Mouse (Mus musculus): Measurements from ENCODE around the gene Gm10057.
"Not testable (repeated sequence)": the region's sequence is repeated elsewhere in the genome, so short reads cannot be mapped to it uniquely, and the experiment has no call there.

The Gm10057 gene

DNA sequence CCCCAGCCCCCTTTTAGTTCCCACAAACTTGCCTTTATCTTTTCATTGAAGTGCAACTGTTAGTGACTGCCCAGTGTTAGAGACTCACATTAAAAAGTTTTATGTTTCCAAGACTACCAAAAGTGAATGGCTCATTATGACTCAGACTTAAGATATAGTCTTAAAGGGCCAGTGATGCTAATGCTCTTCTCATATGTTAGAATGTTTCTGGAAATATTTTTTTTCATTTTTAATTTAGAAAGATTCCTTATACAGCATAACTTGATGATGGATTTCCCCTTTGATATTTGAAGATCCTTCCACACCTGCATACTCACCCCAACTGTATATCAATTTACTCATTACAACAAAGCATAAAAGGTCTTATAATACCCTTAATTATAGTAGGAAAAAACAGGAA is at the start of gene Gm10057:
Gene Gm10057, minus strand, starts transcription at position 101 of the 400 bp plus-strand sequence.
- not testable (repeated sequence) for DNase-seq

GRCm38 (mm10) chrX:154033727-154034126 is 21.1 kb downstream of the Gm10057 start, which contains the start of gene 4921511M17Rik:
Gene 4921511M17Rik (minus strand): TSS chrX:154033827.
- not testable (repeated sequence) for DNase-seq

DNA sequence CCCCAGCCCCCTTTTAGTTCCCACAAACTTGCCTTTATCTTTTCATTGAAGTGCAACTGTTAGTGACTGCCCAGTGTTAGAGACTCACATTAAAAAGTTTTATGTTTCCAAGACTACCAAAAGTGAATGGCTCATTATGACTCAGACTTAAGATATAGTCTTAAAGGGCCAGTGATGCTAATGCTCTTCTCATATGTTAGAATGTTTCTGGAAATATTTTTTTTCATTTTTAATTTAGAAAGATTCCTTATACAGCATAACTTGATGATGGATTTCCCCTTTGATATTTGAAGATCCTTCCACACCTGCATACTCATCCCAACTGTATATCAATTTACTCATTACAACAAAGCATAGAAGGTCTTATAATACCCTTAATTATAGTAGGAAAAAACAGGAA is 42.3 kb downstream of the Gm10057 start, which contains the start of gene Samt1:
Gene Samt1, minus strand, starts transcription at position 101 of the 400 bp plus-strand sequence.
- not testable (repeated sequence) for DNase-seq

Data from right cerebral cortex, postnatal 14 days (tissue).